Mouse (Mus musculus) heart, embryonic 14.5 days (tissue): ENCODE results near the gene Tm7sf3. TPM values are rescaled to one million over a fixed set of nuclear protein-coding genes. Genes with fewer than 3 reads are reported as not detected.

Source experiments
- ATAC-seq: fragments of 200-750 bp; cut with Nextera tagmentation; 2 replicates; pipeline ENCODE4 v1.8.0; 2017; ENCODE audit warnings: low read depth, moderate TSS enrichment; ENCODE audit not compliant: insufficient number of reproducible peaks, insufficient read depth, low FRiP score
- H3K27ac ChIP-seq, 2 experiments: fragments of 200-500 bp in 1 of 2; fragments of 300-500 bp in 1 of 2; sonication (generic) in 1 of 2; replicated peaks in 1 of 2; 2 replicates each; pipeline ENCODE4 v1.5.1; 2012 to 2014; ENCODE audit warnings: low read depth in 2 of 2, low read length in 2 of 2, control low read depth in 1 of 2, mild to moderate bottlenecking in 1 of 2, mixed read lengths in 1 of 2; ENCODE audit not compliant: control insufficient read depth in 1 of 2, insufficient read depth in 1 of 2
- H3K27me3 ChIP-seq: fragments of 300-500 bp; sonication (generic); 2 replicates; pipeline ENCODE4 v1.6.1; 2014; ENCODE audit warnings: mild to moderate bottlenecking, low read length, control low read depth; ENCODE audit not compliant: control insufficient read depth, insufficient read depth
- H3K36me3 ChIP-seq: fragments of 300-500 bp; sonication (generic); 2 replicates; pipeline ENCODE4 v1.6.1; 2014; ENCODE audit warnings: mild to moderate bottlenecking, control low read depth, low read length, mixed read lengths; ENCODE audit not compliant: control insufficient read depth, insufficient read depth
- H3K4me1 ChIP-seq, 2 experiments: fragments of 200-500 bp in 1 of 2; fragments of 300-500 bp in 1 of 2; sonication (generic) in 1 of 2; 2 replicates each; pipeline ENCODE4 v1.6.1; 2012 to 2014; ENCODE audit warnings: low read length in 2 of 2, control low read depth in 1 of 2, mixed read lengths in 1 of 2; ENCODE audit not compliant: control insufficient read depth in 2 of 2, insufficient read depth in 2 of 2
- H3K4me2 ChIP-seq: fragments of 300-500 bp; sonication (generic); 2 replicates; pipeline ENCODE4 v1.6.1; 2014; ENCODE audit warnings: mild to moderate bottlenecking, low read length
- H3K4me3 ChIP-seq, 2 experiments: fragments of 200-500 bp in 1 of 2; fragments of 300-500 bp in 1 of 2; sonication (generic) in 1 of 2; 2 replicates each; pipeline ENCODE4 v1.5.1; 2012 to 2014; ENCODE audit warnings: low read length in 2 of 2, mild to moderate bottlenecking in 2 of 2, control low read depth in 1 of 2, low read depth in 1 of 2, moderate library complexity in 1 of 2; ENCODE audit not compliant: control insufficient read depth in 1 of 2, insufficient read depth in 1 of 2
- H3K9ac ChIP-seq: fragments of 300-500 bp; sonication (generic); 2 replicates; pipeline ENCODE4 v1.6.1; 2014; ENCODE audit warnings: mild to moderate bottlenecking, low read length
- H3K9me3 ChIP-seq: fragments of 300-500 bp; sonication (generic); 2 replicates; pipeline ENCODE4 v1.6.1; 2016; ENCODE audit warnings: low read length, control low read depth; ENCODE audit not compliant: control insufficient read depth
- WGBS: fragments of 180-500 bp; shearing (Covaris S2); extraction: QIAGEN DNeasy Blood & Tissue Kit; methylation state at CpG from one replicate; pipeline ENCODE4 v1.1.7; 2014; 5-methylcytosine and 5-hydroxymethylcytosine counted together
- polyA plus RNA-seq: library from polyadenylated mRNA; unstranded; fragments of >200 nt; fragmentation: Nextera tagmentation; extraction: Ambion mirVana; gene quantifications from 2 replicates; pipeline ENCODE4 v1.2.1, GENCODE M21; 2014

Gene Tm7sf3
- polyA plus RNA-seq, 1 experiment from 2014 or later, result 43.2 TPM

DNA sequence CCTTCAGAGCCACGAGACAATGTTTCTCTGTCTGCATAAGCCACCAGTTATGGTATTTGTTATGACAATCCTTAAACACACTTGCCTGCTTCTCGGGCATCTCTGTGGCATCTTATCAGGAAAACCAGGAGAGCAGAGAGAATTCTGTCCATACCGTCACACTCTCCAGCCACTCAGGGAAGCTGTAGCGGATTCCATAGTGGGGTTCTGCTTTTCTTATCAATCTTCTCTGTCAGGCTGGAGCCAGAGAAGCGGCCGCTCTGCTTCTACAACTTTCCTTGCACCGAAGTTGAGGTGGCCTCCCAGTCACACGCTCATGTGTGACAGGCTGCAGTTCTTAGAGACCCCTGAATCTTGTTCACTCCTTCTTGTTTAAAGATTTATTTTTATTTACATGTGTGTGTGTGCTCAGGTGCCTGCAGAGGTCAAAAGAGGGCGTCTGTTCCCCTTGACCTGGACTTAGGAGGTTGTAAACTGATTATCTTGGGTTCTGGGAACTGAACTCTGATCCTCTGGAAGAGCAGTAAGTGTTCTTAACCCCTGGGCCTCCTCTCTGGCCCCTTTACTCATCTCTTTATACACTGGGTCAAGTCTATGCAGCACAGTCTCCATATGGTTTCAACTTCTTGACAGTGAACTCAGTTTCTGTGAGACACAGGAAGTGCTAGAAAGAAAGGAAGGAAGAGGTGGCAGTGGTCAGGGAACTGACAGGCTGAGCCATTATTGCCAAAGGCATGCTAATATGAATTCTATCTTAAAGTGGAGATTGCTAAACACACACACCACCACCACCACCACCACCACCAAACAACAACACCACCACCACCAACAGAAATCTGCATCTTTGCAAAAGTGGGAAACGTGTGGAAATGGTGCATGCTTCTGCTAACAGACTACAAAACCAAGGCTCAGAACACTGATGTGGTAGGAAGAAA is 35.8 kb upstream of the Tm7sf3 start:
- Histone ChIP-seq H3K9me3 (peaks cover 9% of the 10 kb centered on the region; the same call in 1 of the 2 replicates), H3K4me3 (no peak overlapping the region), H3K27ac (peak overlapping the region; percentile 86 to 91), H3K9ac (peak overlapping the region; percentile 47; the same call in 1 of the 2 replicates), H3K4me1 (peaks cover 44 to 56% of the 10 kb centered on the region in 2 experiments), H3K27me3 (no peaks in the 10 kb centered on the region), H3K4me2 (peak overlapping the region; percentile 14), H3K36me3 (no peaks in the 10 kb centered on the region)
- ATAC-seq, result no peak
- 19% methylated on average over 10 of the region's 10 CpGs for WGBS

DNA sequence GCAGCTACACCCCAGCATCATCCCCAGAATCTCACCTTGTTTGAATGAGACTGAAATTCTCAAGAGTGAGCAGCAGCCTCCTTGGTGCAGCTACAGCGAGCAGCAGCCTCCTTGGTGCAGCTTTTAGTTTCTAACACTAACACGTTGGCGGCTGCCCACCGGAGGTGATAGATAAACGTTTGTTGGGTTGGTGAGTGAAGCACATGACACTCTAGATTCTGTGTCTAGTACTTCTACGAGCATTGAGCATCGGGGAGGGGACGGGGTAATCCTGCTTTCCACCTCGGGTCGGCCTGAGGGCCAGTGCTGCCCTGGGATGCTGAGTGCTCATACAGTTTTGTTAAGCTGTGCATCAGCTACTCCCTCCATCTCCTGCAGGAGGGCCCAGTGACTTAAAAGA is 34.3 kb upstream of the Tm7sf3 start:
- Histone ChIP-seq H3K4me1 (peaks cover 43 to 57% of the 10 kb centered on the region in 2 experiments), H3K4me2 (no peak overlapping the region), H3K9ac (no peak overlapping the region), H3K9me3 (peaks cover 9% of the 10 kb centered on the region; the same call in 1 of the 2 replicates), H3K27me3 (no peaks in the 10 kb centered on the region), H3K4me3 (no peak overlapping the region), H3K36me3 (no peaks in the 10 kb centered on the region), H3K27ac (peak overlapping the region; percentile 56 to 92)
- WGBS, result 36% methylated on average over 10 of the region's 10 CpGs
- no peak for ATAC-seq

DNA sequence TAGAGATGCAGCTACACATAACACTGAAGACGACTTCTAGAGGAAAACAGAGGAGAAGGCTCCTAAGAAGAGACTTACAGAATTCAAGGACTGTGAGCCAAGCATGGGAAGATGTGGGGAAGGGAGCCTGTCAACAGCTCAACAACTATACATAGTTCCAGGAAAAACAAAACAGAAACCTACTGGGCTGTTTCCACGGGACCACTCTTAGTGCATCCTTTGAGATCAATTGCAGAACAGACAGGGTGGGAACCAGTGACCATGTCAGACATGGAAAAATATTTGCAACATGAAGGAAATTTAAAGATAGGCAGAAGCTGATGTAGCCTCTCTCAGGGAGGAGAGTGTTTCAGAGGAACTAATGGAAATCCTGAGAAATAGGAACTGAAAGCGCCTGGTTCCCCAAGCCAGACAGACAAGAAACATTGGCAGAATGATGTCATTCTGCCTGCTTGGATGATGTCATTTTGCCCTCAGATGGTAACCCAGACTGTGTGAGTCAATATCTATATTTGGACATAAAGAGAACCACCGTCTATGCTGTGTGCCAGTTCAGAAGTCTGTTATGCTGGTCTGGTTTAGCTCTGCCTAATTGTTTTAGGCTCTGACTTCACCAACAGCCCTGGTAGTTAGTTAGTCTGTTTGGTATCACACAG is 32.4 kb upstream of the Tm7sf3 start:
- Histone ChIP-seq H3K27ac (peak overlapping the region; percentile 92 to 93), H3K4me1 (peaks cover 47 to 65% of the 10 kb centered on the region in 2 experiments), H3K4me2 (peak overlapping the region; percentile 16), H3K9ac (peak overlapping the region; percentile 32; the same call in 1 of the 2 replicates), H3K9me3 (peaks cover 14% of the 10 kb centered on the region; the same call in 1 of the 2 replicates), H3K4me3 (no peak overlapping the region), H3K27me3 (no peaks in the 10 kb centered on the region), H3K36me3 (no peaks in the 10 kb centered on the region)
- peak; percentile 72 for ATAC-seq
- 7% methylated on average over 4 of the region's 4 CpGs for WGBS

DNA sequence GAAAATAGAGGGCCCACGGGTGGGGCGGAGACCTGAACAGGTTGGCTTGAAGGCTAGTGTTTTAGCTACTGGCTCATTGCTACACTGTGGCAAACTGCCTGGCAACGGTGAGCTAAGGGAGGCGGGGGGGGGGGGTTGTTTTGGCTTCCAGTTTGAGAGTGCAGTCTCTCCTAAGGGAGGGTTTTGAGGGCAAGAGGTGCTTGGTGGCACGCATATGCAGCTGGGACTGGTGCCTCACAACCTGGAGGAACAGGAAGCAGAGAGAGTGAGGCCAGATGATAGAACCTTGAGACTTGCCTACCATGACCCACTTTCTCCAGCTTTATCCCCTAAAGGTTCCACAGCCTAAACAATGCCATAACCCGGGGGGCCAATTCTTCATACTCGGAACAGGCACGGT is 31.8 kb upstream of the Tm7sf3 start:
- Histone ChIP-seq H3K9ac (peak overlapping the region; percentile 32), H3K4me3 (no peak overlapping the region), H3K9me3 (peaks cover 8% of the 10 kb centered on the region; the same call in 1 of the 2 replicates), H3K27ac (peak overlapping the region; percentile 92 to 93), H3K4me2 (peak overlapping the region; percentile 16), H3K4me1 (peaks cover 48 to 67% of the 10 kb centered on the region in 2 experiments), H3K36me3 (no peaks in the 10 kb centered on the region), H3K27me3 (no peaks in the 10 kb centered on the region)
- ATAC-seq, result no peak
- WGBS, result 62% methylated on average over 8 of the region's 8 CpGs

DNA sequence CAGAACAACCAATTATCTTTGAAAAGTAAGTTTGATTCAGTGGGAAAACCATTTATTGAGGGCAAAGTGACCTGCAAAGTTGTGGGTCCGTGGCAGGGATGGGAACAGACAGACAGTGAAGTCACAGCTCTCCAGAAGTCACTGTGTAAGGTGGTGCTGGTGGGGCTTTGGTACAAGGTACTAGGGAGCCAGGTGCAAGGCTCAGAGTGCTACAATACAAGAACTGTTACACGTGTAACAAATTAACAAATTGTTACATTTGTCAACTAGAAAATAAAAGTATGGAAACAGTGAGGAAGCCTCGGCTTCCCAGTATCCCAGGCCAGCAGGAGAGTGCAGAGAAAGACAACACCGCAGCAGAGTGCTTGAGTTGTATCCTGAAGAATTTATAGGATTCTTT is 31.1 kb upstream of the Tm7sf3 start:
- WGBS, result 85% methylated on average over 4 of the region's 4 CpGs
- Histone ChIP-seq H3K4me1 (peaks cover 49 to 71% of the 10 kb centered on the region in 2 experiments), H3K27ac (peak overlapping the region; percentile 1 to 92; a peak in 1 of 4 replicates), H3K9me3 (peaks cover 7% of the 10 kb centered on the region; the same call in 1 of the 2 replicates), H3K9ac (no peak overlapping the region), H3K4me3 (no peak overlapping the region), H3K36me3 (no peaks in the 10 kb centered on the region), H3K27me3 (no peaks in the 10 kb centered on the region), H3K4me2 (no peak overlapping the region)
- ATAC-seq, result no peak

DNA sequence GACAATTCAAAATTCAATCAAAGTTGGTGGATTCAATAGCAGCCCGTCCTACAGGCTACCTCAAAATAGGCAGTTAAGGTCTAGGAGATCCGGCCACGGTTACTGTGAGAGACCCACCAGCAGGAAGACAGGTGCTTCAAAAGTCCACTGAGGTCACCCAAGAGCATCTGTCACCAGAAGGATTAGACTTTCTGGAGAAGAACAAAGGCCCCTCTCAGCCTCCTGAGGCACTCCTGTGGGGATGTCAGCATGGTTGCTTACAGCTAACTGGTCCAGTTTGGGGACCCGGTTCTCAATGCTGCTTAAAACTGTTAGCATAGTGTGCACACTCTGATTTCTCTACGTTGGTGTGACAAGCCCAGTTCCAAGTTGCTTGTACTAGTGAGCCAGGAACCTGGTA is 29.5 kb upstream of the Tm7sf3 start:
- Histone ChIP-seq H3K4me2 (peak overlapping the region; percentile 48; the same call in 1 of the 2 replicates), H3K4me1 (peaks cover 42 to 65% of the 10 kb centered on the region in 2 experiments), H3K9me3 (peaks cover 7% of the 10 kb centered on the region; the same call in 1 of the 2 replicates), H3K27me3 (no peaks in the 10 kb centered on the region), H3K9ac (peak overlapping the region; percentile 35; the same call in 1 of the 2 replicates), H3K36me3 (no peaks in the 10 kb centered on the region), H3K27ac (peak overlapping the region; percentile 88), H3K4me3 (no peak overlapping the region)
- no peak for ATAC-seq
- WGBS, result 31% methylated on average over 5 of the region's 5 CpGs
